Comparison of ENCODE assay signal across 10 mouse cellular contexts in the genomic region with DNA sequence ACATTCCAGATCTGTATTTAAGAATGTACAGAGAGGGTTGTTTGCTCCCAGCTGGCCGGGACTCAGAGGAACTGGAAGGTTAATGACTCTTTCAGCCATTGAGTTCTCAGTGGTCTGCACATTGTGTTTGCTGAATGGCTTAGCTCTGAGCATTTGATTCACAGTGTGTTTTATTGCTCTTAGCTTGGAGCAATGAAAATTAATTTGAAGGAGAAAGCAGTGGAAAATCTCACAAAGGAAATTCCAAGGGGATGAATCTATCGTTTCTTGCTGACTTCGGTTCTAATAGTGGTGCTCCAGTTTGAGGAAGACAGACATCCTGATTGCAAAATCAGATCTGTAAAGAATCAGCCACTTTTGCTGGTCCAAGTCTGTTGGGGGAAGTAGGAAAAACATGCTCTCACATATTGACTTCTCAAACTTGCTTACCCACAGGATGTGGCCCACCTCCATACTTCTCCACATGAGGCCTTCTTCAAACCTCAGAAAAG.
A peak's percentile ranks its signal among the peaks of the same experiment; 100 is the strongest.
DNase-seq lines count a peak whose midpoint lies in the region; ATAC-seq and TF ChIP-seq lines count a peak whose summit lies in the region.
"Had no signal": no experiment of that assay in that cellular context is flagged by ENCODE, and none has a peak within 500 bp of the region (broad histone marks: within the 10 kb centered on the region; RNA-seq: fewer than 3 reads in every experiment).

No protein-coding gene starts in this region.

- peak overlapping the region; percentile 74 for H3K27ac ChIP-seq in kidney, adult 2 months (ENCODE audit: insufficient read depth, low read depth, low read length)
- H3K27ac ChIP-seq: midbrain, embryonic 13.5 days had no signal

- no peaks in the 10 kb centered on the region; the same call in 1 of the 2 replicates for H3K27me3 ChIP-seq in kidney, adult 2 months (replicated peaks; ENCODE audit: control insufficient read depth, insufficient read depth, low read length)
- H3K27me3 ChIP-seq: midbrain, embryonic 13.5 days had no signal

- peak; percentile 36 for DNase-seq in kidney, adult 2 months
- DNase-seq in kidney, adult 18-20 months: no peak
- DNase-seq in spleen, postnatal 36 days (ENCODE audit: low spot score in 2 of 2): peak; percentile 1 to 4
- DNase-seq in spleen, postnatal 10 days (ENCODE audit: low spot score in 2 of 2): no peak
- peak; percentile 55 for DNase-seq in skeletal muscle tissue, adult 2 months (ENCODE audit: low read depth, low spot score)
- DNase-seq in layer of hippocampus, adult 18-20 months (ENCODE audit: low spot score in 2 of 2): no peak
- DNase-seq in cerebellum, postnatal 36 days: no peak

- TF ChIP-seq CTCF in kidney, adult 2 months (conservative IDR thresholded peaks at IDR 0.05; ENCODE audit: insufficient read depth, insufficient read length, low read depth, low read length): no peak

- WGBS in kidney, adult 2 months: 39% methylated on average over 3 of the region's 3 CpGs

- TF ChIP-seq POLR2A in kidney, adult 2 months (IDR thresholded peaks at IDR 0.05; ENCODE audit: low read depth, low read length): no peak

- H3K4me1 ChIP-seq in kidney, adult 2 months (ENCODE audit: control insufficient read depth, insufficient read depth, low read length): peaks cover 3% of the 10 kb centered on the region; the same call in 1 of the 2 replicates

- ATAC-seq in granulocyte monocyte progenitor cell, adult 5-6 weeks (replicated peaks; ENCODE audit: poor library complexity, severe bottlenecking): peak; percentile 95
- ATAC-seq: inflammation-experienced regulatory T-cells, adult 6 months; midbrain, embryonic 13.5 days had no signal

- no peaks in the 10 kb centered on the region for H3K36me3 ChIP-seq in kidney, adult 2 months (ENCODE audit: control insufficient read depth, insufficient read depth, low read length)
- H3K36me3 ChIP-seq: midbrain, embryonic 13.5 days had no signal

- no peak overlapping the region for H3K4me3 ChIP-seq in kidney, adult 2 months (ENCODE audit: insufficient read depth, low read depth, low read length)
- H3K4me3 ChIP-seq: midbrain, embryonic 13.5 days had no signal

Comparison
In these comparisons a context has a peak if more than half of its experiments do, and no peak if none do; other contexts are left out.
1. DNase-seq: peak in kidney, adult 2 months (single experiment), spleen, postnatal 36 days (2 of 2) and skeletal muscle tissue, adult 2 months (single experiment); none in kidney, adult 18-20 months (single experiment), spleen, postnatal 10 days (0 of 2), layer of hippocampus, adult 18-20 months (0 of 2) and cerebellum, postnatal 36 days (0 of 2).